Mouse (Mus musculus) olfactory bulb, adult 2 months (tissue): ENCODE measurements around the gene Ldlrad3.

Experiments
- CTCF ChIP-seq: fragments of 200-500 bp; IDR thresholded peaks from 2 replicates; pipeline ENCODE4 v1.5.1; 2012; ENCODE audit warnings: low read depth, mild to moderate bottlenecking, low read length, moderate library complexity; ENCODE audit not compliant: insufficient read depth
- POLR2A ChIP-seq: fragments of 200-500 bp; IDR thresholded peaks from 2 replicates; pipeline ENCODE4 v1.6.1; 2012; ENCODE audit warnings: mild to moderate bottlenecking, low read depth, low read length, moderate library complexity; ENCODE audit not compliant: insufficient read depth

- TF ChIP-seq CTCF: no peak
- TF ChIP-seq POLR2A: no peak
These were observed 59.0 kb downstream of the Ldlrad3 start for GRCm38 (mm10) chr2:102127221-102127620.
